Mouse (Mus musculus): Measurements from ENCODE around the gene Fundc1. TPM values are rescaled to one million over a fixed set of nuclear protein-coding genes. Genes with fewer than 3 reads are reported as not detected.

Fundc1 gene
- polyA plus RNA-seq (2012; rRNA removed): 0.45 and 0.93 TPM in 2 replicates

GRCm38 (mm10) chrX:17571621-17572459 lies at the start of gene Fundc1:
Gene Fundc1, minus strand, starts transcription at chrX:17572325.

